Mouse (Mus musculus): ENCODE results near the gene Snx13.

Gene Snx13

GRCm38 (mm10) chr12:35191698-35192425 lies 144.9 kb downstream of the Snx13 start:
- DNase-seq: peak; percentile 37

GRCm38 (mm10) chr12:35192426-35192769 lies 145.4 kb downstream of the Snx13 start:
- no peak for DNase-seq

Measured in cerebellum, adult 11-12 months (tissue).